Mouse (Mus musculus): Measurements from ENCODE around the gene Dytn. TPM values are rescaled to one million over a fixed set of nuclear protein-coding genes. Genes with fewer than 3 reads are reported as not detected.
A peak's percentile ranks its signal among the peaks of the same experiment; 100 is the strongest.
"Not testable (repeated sequence)": the region's sequence is repeated elsewhere in the genome, so short reads cannot be mapped to it uniquely, and the experiment has no call there.

Gene Dytn
- total RNA-seq (2021), result not detected
- long read RNA-seq, experiment 1, result 0 reads
- long read RNA-seq, experiment 2, result 0 reads

- DNase-seq, result no peak
Observed at GRCm38 (mm10) chr1:63686827-63687226, at the start of gene Dytn. Gene Dytn (minus strand): TSS chr1:63686927.

- peak; percentile 78 for DNase-seq
Observed at GRCm38 (mm10) chr1:63730240-63730771, 43.6 kb upstream of the Dytn start, which contains the start of the genes Mdh1b and Fastkd2. Gene Mdh1b (minus strand): TSS chr1:63730318. Gene Fastkd2 (plus strand): TSS chr1:63730614.

- DNase-seq, result no peak
Observed at GRCm38 (mm10) chr1:63729796-63730195, 43.1 kb upstream of the Dytn start.

- DNase-seq, result no peak
Observed at GRCm38 (mm10) chr1:63720161-63720560, 33.4 kb upstream of the Dytn start.

DNA sequence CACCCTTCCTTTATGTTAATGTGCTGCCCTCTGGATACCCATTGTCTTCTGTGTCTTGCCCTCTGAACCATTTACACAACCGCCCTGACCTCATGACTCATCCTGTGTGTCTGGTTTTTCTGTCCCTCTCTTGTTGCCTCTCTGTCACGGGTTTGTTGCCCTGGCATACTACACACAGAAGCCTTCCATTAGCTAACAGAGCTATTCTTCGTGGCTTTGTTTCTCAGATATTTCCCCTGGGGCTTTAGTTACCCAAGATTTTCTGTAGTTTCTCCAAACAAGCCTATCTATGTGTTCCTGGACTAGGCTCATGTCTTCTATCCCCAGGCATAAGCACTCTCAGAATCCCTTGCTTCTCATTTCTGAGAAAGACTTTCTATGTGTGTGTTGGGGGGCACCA is 22.1 kb upstream of the Dytn start:
- no peak for DNase-seq

GRCm38 (mm10) chr1:63705733-63706132 is 19.0 kb upstream of the Dytn start:
- DNase-seq, result no peak

DNA sequence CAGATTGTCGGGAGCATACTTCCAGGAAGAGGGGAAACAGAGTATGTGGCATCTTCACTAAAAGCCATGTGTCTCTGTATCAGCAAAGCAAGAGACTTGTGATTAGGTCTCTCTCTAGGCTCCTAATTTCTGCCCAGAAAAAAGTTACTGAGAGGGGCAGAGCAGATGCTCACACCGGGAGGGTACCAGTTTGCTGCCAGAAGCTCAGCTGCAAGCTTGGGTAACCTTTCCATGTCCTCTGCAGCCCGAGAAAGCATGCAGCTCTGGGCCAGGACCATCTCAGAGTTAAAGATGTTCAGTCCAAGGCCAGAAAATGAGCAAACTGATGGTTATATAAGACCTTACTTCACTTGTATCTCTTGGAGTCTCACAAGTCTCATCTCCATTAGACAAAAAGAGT is 10.1 kb upstream of the Dytn start:
- no peak for DNase-seq

DNA sequence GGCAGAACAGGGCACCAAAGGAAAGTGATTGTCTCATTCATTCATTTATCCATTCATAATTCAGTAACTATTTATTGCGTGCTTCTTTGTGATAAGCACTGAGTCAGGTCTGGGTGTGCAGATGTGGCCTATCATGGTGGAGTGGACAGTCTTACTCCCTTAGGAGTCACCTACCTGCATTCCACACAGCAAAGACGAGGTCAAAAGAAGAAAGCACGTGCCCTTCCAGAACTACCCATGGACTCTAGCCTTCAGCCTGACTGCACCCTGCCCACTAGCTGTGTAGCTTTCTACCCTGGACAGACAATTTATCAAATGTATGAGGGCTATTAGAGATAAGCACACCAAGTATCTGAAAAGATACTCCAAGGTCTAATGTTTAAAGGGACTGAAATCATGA is 10.8 kb downstream of the Dytn start:
- no peak for DNase-seq

- DNase-seq, result no peak
Observed at GRCm38 (mm10) chr1:63668852-63669160, 17.9 kb downstream of the Dytn start.

- DNase-seq, result no peak
Observed at GRCm38 (mm10) chr1:63667949-63668851, 18.5 kb downstream of the Dytn start.

GRCm38 (mm10) chr1:63667201-63667948 is 19.4 kb downstream of the Dytn start:
- DNase-seq, result no peak

DNA sequence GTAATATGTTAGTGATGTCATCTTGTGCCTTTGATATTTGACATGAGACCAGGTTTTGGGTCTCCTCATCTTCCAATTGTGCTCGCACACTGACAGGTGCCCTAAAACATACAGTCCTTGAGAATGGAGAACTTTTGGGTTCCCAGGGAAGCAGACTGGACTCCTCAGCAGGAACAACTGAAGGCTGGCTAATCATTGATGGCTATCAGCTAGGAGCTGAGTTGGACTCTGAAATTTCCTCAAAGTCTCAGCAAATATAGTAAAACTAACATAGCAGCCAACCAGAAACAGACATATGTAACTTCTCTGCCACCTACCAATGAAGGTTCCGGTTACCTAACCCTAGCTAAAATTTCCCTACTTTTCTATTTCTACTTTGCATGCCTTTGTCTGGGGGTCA is 20.6 kb downstream of the Dytn start:
- no peak for DNase-seq

GRCm38 (mm10) chr1:63659591-63659990 is 27.1 kb downstream of the Dytn start:
- DNase-seq, result peak; percentile 15

GRCm38 (mm10) chr1:63658016-63658415 is 28.7 kb downstream of the Dytn start:
- DNase-seq, result peak; percentile 51

- no peak for DNase-seq
Observed at GRCm38 (mm10) chr1:63639921-63640320, 46.8 kb downstream of the Dytn start.

DNA sequence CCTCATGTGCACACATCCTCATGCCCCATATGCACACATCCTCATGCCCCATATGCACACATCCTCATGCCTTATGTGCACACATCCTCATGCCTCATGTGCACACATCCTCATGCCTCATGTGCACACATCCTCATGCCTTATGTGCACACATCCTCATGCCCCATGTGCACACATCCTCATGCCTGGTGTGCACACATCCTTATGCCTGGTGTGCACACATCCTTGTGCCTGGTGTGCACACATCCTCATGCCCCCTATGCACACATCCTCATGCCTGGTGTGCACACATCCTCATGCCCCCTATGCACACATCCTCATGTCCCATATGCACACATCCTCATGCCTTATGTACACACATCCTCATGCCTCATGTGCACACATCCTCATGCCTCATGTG is 56.3 kb downstream of the Dytn start:
- not testable (repeated sequence) for DNase-seq

DNA sequence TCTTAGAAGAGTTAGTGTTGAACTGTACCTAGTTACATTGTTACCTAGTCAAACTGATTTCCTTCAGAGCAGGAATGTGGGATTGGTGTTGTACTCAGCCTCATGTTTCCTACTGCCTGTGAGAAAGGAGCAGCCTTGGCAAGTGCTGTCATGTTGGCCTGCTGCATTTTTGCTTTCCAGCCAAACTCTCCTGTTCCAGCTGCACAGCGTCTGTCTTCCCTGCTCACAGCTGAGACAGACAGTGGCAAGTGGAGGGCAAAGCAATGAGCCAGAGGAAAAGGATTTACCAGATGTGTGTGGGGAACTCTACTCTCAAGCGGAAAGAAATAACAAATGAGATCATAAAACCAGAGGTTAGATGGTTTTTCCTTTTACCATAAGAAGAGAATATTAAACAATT is 58.5 kb downstream of the Dytn start:
- DNase-seq, result peak; percentile 57

DNA sequence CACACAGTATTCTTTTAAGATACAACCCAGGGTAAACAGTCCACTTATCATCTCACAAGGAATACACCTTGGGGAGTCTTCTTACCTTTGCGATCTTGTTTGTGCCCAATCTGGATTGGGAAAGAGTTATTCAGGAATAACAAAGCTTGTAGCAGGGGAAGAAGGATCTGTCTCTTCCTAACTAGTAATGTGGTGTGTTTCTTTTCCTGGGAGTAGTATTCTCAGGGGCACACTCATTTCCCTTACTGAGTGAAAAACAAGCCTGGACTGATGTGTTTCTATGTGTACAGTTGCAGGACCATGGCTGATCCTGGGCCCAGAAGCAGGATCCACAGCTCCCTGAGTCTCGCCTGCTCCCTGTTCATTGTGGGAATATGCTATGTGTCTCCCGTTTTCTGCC is 71.1 kb downstream of the Dytn start, which contains the start of gene Gm39653:
Gene Gm39653 (plus strand): TSS at position 301 of the 400 bp plus-strand sequence.
- DNase-seq, result no peak

- DNase-seq, result peak; percentile 64
Observed at GRCm38 (mm10) chr1:63614594-63614993, 72.1 kb downstream of the Dytn start.

DNA sequence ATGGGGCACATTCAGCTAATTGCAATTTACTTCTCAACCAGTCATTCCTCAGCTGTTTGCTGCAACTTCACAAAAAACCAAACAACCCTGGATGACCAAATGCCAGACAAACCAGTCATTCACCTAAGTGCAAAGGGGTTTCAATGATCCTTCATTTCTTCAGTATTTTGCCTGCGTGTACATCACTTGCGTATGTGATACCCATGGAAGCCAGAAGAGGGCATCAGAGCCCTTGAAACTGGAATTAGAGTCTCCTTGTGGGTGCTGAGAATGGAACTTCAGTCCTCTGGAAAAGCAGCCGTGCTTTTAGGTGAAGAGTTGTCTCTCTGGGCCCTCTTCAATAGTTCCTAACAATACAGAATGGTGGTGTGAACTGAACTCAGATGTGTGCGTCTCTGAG is 77.1 kb downstream of the Dytn start:
- no peak for DNase-seq

- no peak for DNase-seq
Observed at GRCm38 (mm10) chr1:63603870-63604500, 82.7 kb downstream of the Dytn start.

DNA sequence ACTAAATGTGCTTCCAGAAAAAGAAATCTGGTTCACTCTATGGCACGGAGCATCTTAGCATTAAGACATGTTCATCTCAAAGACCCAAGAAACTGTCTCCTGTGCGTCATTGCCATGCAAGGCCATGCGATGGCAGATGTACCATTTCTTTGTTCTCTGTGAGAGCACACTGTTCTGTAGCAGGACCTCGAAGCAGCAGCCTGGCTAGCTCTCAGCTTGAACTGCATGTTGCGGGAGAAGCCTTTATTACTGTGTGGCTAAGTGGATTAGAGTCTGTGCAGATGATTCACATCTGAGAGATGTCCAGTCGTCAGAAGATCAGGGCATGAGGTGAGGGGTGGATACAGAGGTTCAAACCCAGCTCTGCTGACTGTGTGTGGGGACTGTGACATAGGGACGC is 99.9 kb downstream of the Dytn start:
- DNase-seq, result no peak

GRCm38 (mm10) chr1:63579153-63579552 is 107.6 kb downstream of the Dytn start:
- DNase-seq, result no peak
